Mouse (Mus musculus) midbrain, embryonic 10.5 days (tissue): ENCODE measurements around the gene Setd2. TPM values are rescaled to one million over a fixed set of nuclear protein-coding genes. Genes with fewer than 3 reads are reported as not detected.
A peak's percentile ranks its signal among the peaks of the same experiment; 100 is the strongest.

ENCODE experiments used
- DNase-seq: peaks from one replicate; pipeline ENCODE4 v3.0.0-alpha.2; 2017; ENCODE audit warnings: low spot score
- H3K27ac ChIP-seq: fragments of 300-500 bp; sonication (generic); replicated peaks from 2 replicates; pipeline ENCODE4 v1.5.1; 2016; ENCODE audit warnings: mild to moderate bottlenecking
- H3K27me3 ChIP-seq: fragments of 300-500 bp; sonication (generic); 2 replicates; pipeline ENCODE4 v1.6.1; 2016; ENCODE audit warnings: low read depth, mild to moderate bottlenecking; ENCODE audit not compliant: poor library complexity, severe bottlenecking
- H3K36me3 ChIP-seq: fragments of 300-500 bp; sonication (generic); 2 replicates; pipeline ENCODE4 v1.6.1; 2016; ENCODE audit warnings: mild to moderate bottlenecking, moderate library complexity
- H3K4me1 ChIP-seq: fragments of 300-500 bp; sonication (generic); 2 replicates; pipeline ENCODE4 v1.6.1; 2016
- H3K4me3 ChIP-seq: fragments of 300-500 bp; sonication (generic); 2 replicates; pipeline ENCODE4 v1.5.1; 2016; ENCODE audit warnings: mild to moderate bottlenecking, moderate library complexity
- H3K9me3 ChIP-seq: fragments of 300-500 bp; sonication (generic); replicated peaks from 2 replicates; pipeline ENCODE4 v1.6.1; 2016; ENCODE audit warnings: mild to moderate bottlenecking
- WGBS: fragments of 180-500 bp; shearing (Covaris S2); methylation state at CpG from one replicate; pipeline ENCODE4 v1.1.7; 2016; 5-methylcytosine and 5-hydroxymethylcytosine counted together
- polyA plus RNA-seq: library from polyadenylated mRNA; unstranded; fragments of >200 nt; fragmentation: Nextera tagmentation; extraction: Ambion mirVana; gene quantifications from 2 replicates; pipeline ENCODE4 v1.2.1, GENCODE M21; 2016

Setd2 gene
- polyA plus RNA-seq, 1 experiment from 2014 or later, result 31.5 TPM

DNA sequence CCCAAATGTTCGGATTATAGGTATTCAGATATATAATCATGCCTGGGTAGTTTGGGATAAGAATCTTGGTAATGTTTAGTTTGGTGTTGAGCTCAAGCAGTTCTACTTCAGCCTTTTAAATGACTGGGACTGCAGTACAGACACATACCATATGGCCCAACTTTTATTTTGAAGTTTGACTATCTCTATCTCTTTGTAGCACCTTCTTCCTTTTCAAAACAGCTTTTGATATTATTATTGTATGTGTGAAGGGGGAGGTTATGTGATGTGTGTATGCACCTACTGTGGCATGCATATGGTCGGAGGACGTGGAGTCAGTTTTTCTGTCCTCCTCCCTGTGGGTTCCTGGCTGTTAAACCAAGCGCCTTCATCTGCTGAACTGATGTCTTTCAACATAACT, 9.6 kb downstream of the Setd2 start:
- H3K27ac ChIP-seq, result no peak overlapping the region
- no peaks in the 10 kb centered on the region for H3K4me1 ChIP-seq
- H3K9me3 ChIP-seq, result no peaks in the 10 kb centered on the region
- H3K4me3 ChIP-seq, result no peak overlapping the region
- no peaks in the 10 kb centered on the region for H3K27me3 ChIP-seq
- peaks cover 40% of the 10 kb centered on the region for H3K36me3 ChIP-seq
- WGBS, result 95% methylated on average over 4 of the region's 4 CpGs
- no peak for DNase-seq

DNA sequence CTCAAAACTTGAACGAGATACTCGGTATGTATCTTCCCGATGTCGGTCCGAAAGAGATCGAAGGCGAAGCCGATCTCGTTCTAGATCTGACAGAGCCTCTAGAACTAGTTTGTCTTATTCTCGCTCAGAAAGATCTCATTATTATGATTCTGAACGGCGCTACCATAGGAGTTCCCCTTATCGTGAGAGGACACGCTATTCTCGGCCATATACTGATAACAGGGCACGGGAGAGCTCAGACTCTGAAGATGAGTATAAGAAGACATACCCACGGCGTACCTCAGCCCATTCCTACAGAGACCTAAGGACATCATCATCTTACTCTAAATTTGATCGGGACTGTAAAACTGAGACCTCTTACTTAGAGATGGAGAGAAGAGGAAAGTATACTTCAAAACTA, 15.9 kb downstream of the Setd2 start:
- H3K4me1 ChIP-seq, result no peaks in the 10 kb centered on the region
- DNase-seq, result no peak
- WGBS, result 96% methylated on average over 19 of the region's 19 CpGs
- H3K27me3 ChIP-seq, result no peaks in the 10 kb centered on the region
- no peak overlapping the region for H3K27ac ChIP-seq
- H3K4me3 ChIP-seq, result no peak overlapping the region
- 0 out of 2 replicates have a peak, but pooled peaks cover 2% of the 10 kb centered on the region for H3K9me3 ChIP-seq
- peaks cover 73% of the 10 kb centered on the region for H3K36me3 ChIP-seq

GRCm38 (mm10) chr9:110568309-110568708, 35.9 kb downstream of the Setd2 start:
- Histone ChIP-seq H3K36me3 (peaks cover 99% of the 10 kb centered on the region), H3K4me1 (no peaks in the 10 kb centered on the region), H3K27ac (no peak overlapping the region), H3K9me3 (no peaks in the 10 kb centered on the region), H3K27me3 (no peaks in the 10 kb centered on the region), H3K4me3 (no peak overlapping the region)
- DNase-seq, result no peak

DNA sequence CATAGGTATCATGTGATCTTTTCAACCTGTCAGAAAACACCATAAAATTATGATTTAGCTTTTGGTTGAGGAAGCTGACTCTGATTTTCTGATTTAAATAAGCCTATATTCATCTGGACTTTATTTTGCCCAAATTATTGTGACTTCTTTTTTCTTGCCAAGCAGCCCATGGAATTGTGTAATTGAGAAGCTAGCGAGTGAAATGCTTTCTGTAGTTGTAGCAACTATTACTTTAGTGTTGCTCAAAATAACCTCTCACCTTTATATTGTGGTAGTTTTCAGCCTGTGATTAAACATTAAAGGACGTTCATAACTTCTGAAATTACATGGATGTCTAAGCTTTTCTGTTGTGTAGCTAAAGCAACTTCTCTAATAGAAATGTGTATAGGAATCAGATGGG, 49.8 kb downstream of the Setd2 start:
- no peak overlapping the region for H3K4me3 ChIP-seq
- no peaks in the 10 kb centered on the region for H3K27me3 ChIP-seq
- peaks cover 63% of the 10 kb centered on the region for H3K36me3 ChIP-seq
- 96% methylated on average over 2 of the region's 2 CpGs for WGBS
- no peaks in the 10 kb centered on the region for H3K4me1 ChIP-seq
- DNase-seq, result no peak
- no peaks in the 10 kb centered on the region for H3K9me3 ChIP-seq
- H3K27ac ChIP-seq, result no peak overlapping the region

GRCm38 (mm10) chr9:110583521-110583920, 51.1 kb downstream of the Setd2 start:
- Histone ChIP-seq H3K27ac (no peak overlapping the region), H3K9me3 (no peaks in the 10 kb centered on the region), H3K4me3 (no peak overlapping the region), H3K4me1 (no peaks in the 10 kb centered on the region), H3K27me3 (no peaks in the 10 kb centered on the region), H3K36me3 (peaks cover 57% of the 10 kb centered on the region)
- DNase-seq, result no peak
- WGBS, result 100% methylated on average over 1 of the region's 1 CpGs

GRCm38 (mm10) chr9:110611471-110611870, 79.1 kb downstream of the Setd2 start:
- 92% methylated on average over 3 of the region's 3 CpGs for WGBS
- H3K36me3 ChIP-seq, result peaks cover 90% of the 10 kb centered on the region

GRCm38 (mm10) chr9:110617081-110617480, 84.7 kb downstream of the Setd2 start:
- WGBS, result 86% methylated on average over 3 of the region's 3 CpGs
- no peak overlapping the region for H3K4me3 ChIP-seq
- H3K9me3 ChIP-seq, result no peaks in the 10 kb centered on the region
- no peak overlapping the region for H3K27ac ChIP-seq
- peaks cover 99% of the 10 kb centered on the region for H3K36me3 ChIP-seq
- no peak for DNase-seq
- H3K4me1 ChIP-seq, result no peaks in the 10 kb centered on the region
- H3K27me3 ChIP-seq, result no peaks in the 10 kb centered on the region

More at GRCm38 (mm10) chr9:110611471-110611870, 79.1 kb downstream of the Setd2 start:
- no peaks in the 10 kb centered on the region for H3K4me1 ChIP-seq
- H3K27me3 ChIP-seq, result no peaks in the 10 kb centered on the region
- DNase-seq, result no peak
- no peak overlapping the region for H3K4me3 ChIP-seq
- no peaks in the 10 kb centered on the region for H3K9me3 ChIP-seq
- no peak overlapping the region for H3K27ac ChIP-seq

DNA sequence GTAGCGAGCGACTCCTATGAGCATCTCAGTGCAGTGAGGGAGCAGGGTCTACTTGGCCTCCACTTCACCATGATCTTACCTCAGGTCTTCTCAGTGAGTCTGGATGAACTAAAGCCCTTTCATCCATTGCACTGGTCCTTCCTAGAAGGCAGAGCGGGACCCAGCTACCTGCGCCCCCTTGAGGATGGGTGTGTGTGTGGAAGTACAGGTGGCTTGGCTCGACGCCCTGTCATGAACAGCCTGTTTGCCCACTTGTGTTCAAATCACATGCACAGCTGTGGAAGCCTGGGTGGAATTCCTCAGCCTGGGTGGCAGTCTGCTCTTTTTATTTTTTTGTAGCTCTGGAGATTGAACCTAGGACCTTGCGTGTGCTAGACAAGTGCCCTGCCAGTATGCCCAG, 87.8 kb downstream of the Setd2 start:
- H3K36me3 ChIP-seq, result peaks cover 75% of the 10 kb centered on the region
- 0 out of 2 replicates have a peak, but pooled peaks cover under 1% of the 10 kb centered on the region for H3K27me3 ChIP-seq
- 87% methylated on average over 7 of the region's 7 CpGs for WGBS
- peaks cover 20% of the 10 kb centered on the region for H3K4me1 ChIP-seq
- no peak overlapping the region for H3K27ac ChIP-seq
- H3K9me3 ChIP-seq, result no peaks in the 10 kb centered on the region
- H3K4me3 ChIP-seq, result no peak overlapping the region
- peak; percentile 11 for DNase-seq

- 97% methylated on average over 7 of the region's 7 CpGs for WGBS
- H3K36me3 ChIP-seq, result peaks cover 70% of the 10 kb centered on the region
- DNase-seq, result no peak
Observed at GRCm38 (mm10) chr9:110620685-110621084, 88.3 kb downstream of the Setd2 start.

GRCm38 (mm10) chr9:110622621-110623219, 90.3 kb downstream of the Setd2 start:
- Histone ChIP-seq H3K4me1 (peaks cover 26% of the 10 kb centered on the region), H3K9me3 (no peaks in the 10 kb centered on the region), H3K27me3 (peaks cover 19% of the 10 kb centered on the region), H3K36me3 (peaks cover 53% of the 10 kb centered on the region), H3K4me3 (no peak overlapping the region), H3K27ac (no peak overlapping the region)
- 86% methylated on average over 12 of the region's 12 CpGs for WGBS
- peak; percentile 11 for DNase-seq

More at GRCm38 (mm10) chr9:110620685-110621084, 88.3 kb downstream of the Setd2 start:
- H3K27me3 ChIP-seq, result peaks cover 5% of the 10 kb centered on the region
- no peaks in the 10 kb centered on the region for H3K9me3 ChIP-seq
- H3K4me1 ChIP-seq, result peaks cover 25% of the 10 kb centered on the region
- no peak overlapping the region for H3K4me3 ChIP-seq
- H3K27ac ChIP-seq, result no peak overlapping the region

DNA sequence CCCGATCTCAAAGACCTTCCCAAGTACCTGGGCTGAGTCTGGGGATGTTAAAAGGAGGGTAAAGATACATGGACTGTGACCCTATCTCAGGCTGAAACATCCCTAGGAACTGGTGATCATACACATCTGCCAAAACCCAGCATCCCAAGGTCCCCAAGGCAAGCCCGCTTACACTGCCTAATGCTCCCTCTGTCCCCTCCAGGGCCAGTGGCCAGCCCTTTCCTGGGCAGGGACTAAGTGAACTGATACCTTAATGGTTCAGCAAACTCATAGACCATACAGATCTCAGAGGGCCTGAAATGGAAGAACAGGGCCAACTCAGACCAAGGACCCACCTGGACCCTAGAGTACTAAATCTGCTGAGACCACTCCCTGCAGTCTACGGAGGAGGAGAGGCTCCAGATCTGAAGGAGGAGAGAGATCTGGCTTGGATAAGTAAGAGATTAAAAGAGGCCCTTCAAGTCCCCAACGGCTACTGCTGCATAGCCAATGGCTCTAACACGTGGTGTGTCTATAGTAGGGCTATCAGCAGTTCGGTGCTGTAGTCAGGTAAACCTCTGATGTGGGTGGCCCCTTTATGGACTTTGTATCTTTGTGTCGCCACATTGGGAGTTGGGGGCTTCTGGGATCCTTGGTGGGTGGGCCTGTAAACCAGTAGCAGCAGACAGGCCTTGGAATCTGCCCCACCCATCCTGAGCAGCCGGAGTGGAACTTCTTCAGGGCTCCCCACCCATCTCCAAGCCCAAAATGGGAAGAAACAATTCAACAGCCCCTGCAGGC, 91.2 kb downstream of the Setd2 start:
- Histone ChIP-seq H3K27me3 (peaks cover 19% of the 10 kb centered on the region), H3K9me3 (no peaks in the 10 kb centered on the region), H3K36me3 (peaks cover 44% of the 10 kb centered on the region), H3K4me1 (peaks cover 26% of the 10 kb centered on the region), H3K4me3 (peak overlapping the region; percentile 61), H3K27ac (peak overlapping the region; percentile 88)
- 53% methylated on average over 8 of the region's 8 CpGs for WGBS
- peak; percentile 11 for DNase-seq

GRCm38 (mm10) chr9:110624361-110625166, 92.2 kb downstream of the Setd2 start, which contains the start of gene Nradd:
Nradd (minus strand) TSS chr9:110624452.
- peak within 1 kb of the TSS; percentile 61 for H3K4me3 ChIP-seq
- peaks cover 34% of the 10 kb centered on the region for H3K36me3 ChIP-seq
- DNase-seq, result peak; percentile 93
- under 1% methylated on average over 41 of the region's 41 CpGs for WGBS
- no peaks in the 10 kb centered on the region for H3K9me3 ChIP-seq
- H3K27me3 ChIP-seq, result peaks cover 20% of the 10 kb centered on the region
- H3K4me1 ChIP-seq, result peaks cover 26% of the 10 kb centered on the region
- H3K27ac ChIP-seq, result peak within 1 kb of the TSS; percentile 88
